Mouse (Mus musculus): Measurements from ENCODE around the gene Cacng4. TPM values are rescaled to one million over a fixed set of nuclear protein-coding genes. Genes with fewer than 3 reads are reported as not detected.

The Cacng4 gene
- polyA plus RNA-seq, 1 experiment = 0.74 TPM

DNA sequence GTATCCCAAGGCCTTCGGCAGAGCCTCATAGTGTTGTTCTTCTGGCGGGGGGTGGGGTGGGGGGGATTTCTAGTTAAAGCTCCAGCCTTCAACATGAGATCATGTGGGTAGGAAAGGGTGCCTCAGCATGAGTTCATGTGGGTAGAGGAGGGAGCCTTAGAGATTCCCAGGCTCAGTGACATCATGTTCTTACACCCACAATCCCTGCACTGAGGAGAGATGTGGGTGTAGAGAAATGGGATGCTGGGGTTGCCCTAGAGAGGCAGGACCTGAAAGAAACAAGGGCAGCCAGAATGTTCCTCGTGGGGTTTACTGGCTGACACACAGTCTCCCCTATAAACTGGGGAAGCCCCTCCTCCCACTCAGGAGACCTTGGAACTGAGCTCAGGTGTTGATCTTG, 84.0 kb downstream of the Cacng4 start:
- Histone ChIP-seq H3K79me3 (ENCODE audit: low read depth) (no peaks in the 10 kb centered on the region), H3K27me3 (ENCODE audit: control insufficient read depth, insufficient read depth, insufficient read length) (no peaks in the 10 kb centered on the region), H3ac (ENCODE audit: control insufficient read depth, insufficient read length, low read depth) (no peak overlapping the region), H3K79me2 (ENCODE audit: control insufficient read depth, insufficient read depth) (peaks cover 5% of the 10 kb centered on the region), H3K36me3 (ENCODE audit: control insufficient read depth, insufficient read depth) (no peaks in the 10 kb centered on the region), H3K4me3 (ENCODE audit: insufficient read depth, poor library complexity, severe bottlenecking) (no peak overlapping the region)
- TF ChIP-seq CEBPB (IDR thresholded peaks at IDR 0.05; ENCODE audit: low read depth) (no peak), MYOD1 (IDR thresholded peaks at IDR 0.05; ENCODE audit: control insufficient read depth, insufficient read length, low read depth) (no peak), FOSL1 (IDR thresholded peaks at IDR 0.05; ENCODE audit: insufficient read depth, low read length, poor library complexity, severe bottlenecking) (no peak), MYOG (IDR thresholded peaks at IDR 0.05; ENCODE audit: control insufficient read depth, extremely low read depth, insufficient read length) (no peak), USF1 (IDR thresholded peaks at IDR 0.05; ENCODE audit: low read depth) (no peak), CTCF (IDR thresholded peaks at IDR 0.05; ENCODE audit: control insufficient read depth, insufficient read depth, insufficient read length) (no peak), MAX (IDR thresholded peaks at IDR 0.05) (no peak)

DNA sequence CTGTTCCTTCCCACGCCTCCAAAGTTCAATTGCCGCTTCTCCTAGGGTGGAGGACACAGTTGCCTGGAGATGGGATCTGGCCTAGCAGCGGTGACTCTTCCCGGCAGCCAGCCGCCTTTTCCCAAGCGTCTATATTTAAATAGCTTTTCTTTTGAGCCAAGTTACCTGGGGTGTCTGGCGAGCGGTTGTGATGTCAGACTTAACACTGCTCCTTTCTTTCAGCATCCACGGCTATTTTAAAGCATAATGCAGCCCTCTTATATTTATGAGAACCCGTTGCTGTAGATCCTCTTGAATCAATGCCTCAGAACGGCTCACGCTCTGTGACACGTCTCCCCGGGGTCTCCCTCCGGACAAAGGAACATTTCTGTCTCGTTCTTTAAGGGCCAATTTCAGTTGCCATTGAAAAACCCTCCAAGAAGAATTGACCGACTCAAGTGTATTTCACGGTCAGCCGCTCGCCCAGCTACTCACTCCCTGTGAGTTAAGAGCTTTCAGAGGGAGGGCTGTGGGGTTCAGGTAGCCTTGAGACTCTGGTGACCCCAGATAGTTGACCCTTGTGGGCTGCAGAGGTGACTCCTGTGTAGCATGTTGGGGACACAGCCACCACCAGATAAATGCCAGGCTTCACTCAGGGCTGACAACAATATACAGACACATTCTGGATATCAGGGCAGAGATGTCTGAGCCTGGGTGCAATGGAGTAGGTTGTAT, 86.3 kb downstream of the Cacng4 start:
- Histone ChIP-seq H3K4me3 (ENCODE audit: insufficient read depth, poor library complexity, severe bottlenecking) (no peak overlapping the region), H3K79me3 (ENCODE audit: low read depth) (no peaks in the 10 kb centered on the region), H3K27me3 (ENCODE audit: control insufficient read depth, insufficient read depth, insufficient read length) (no peaks in the 10 kb centered on the region), H3K79me2 (ENCODE audit: control insufficient read depth, insufficient read depth) (peaks cover 2% of the 10 kb centered on the region), H3ac (ENCODE audit: control insufficient read depth, insufficient read length, low read depth) (no peak overlapping the region), H3K36me3 (ENCODE audit: control insufficient read depth, insufficient read depth) (no peaks in the 10 kb centered on the region)
- no peak for TF ChIP-seq USF1 (IDR thresholded peaks at IDR 0.05; ENCODE audit: low read depth)
- TF ChIP-seq MAX (IDR thresholded peaks at IDR 0.05) = no peak
- TF ChIP-seq FOSL1 (IDR thresholded peaks at IDR 0.05; ENCODE audit: insufficient read depth, low read length, poor library complexity, severe bottlenecking) = no peak
- no peak for TF ChIP-seq CTCF (IDR thresholded peaks at IDR 0.05; ENCODE audit: control insufficient read depth, insufficient read depth, insufficient read length)
- TF ChIP-seq MYOD1 (IDR thresholded peaks at IDR 0.05; ENCODE audit: control insufficient read depth, insufficient read length, low read depth) = no peak
- TF ChIP-seq MYOG (IDR thresholded peaks at IDR 0.05; ENCODE audit: control insufficient read depth, extremely low read depth, insufficient read length) = no peak
- TF ChIP-seq CEBPB (IDR thresholded peaks at IDR 0.05; ENCODE audit: low read depth) = no peak

DNA sequence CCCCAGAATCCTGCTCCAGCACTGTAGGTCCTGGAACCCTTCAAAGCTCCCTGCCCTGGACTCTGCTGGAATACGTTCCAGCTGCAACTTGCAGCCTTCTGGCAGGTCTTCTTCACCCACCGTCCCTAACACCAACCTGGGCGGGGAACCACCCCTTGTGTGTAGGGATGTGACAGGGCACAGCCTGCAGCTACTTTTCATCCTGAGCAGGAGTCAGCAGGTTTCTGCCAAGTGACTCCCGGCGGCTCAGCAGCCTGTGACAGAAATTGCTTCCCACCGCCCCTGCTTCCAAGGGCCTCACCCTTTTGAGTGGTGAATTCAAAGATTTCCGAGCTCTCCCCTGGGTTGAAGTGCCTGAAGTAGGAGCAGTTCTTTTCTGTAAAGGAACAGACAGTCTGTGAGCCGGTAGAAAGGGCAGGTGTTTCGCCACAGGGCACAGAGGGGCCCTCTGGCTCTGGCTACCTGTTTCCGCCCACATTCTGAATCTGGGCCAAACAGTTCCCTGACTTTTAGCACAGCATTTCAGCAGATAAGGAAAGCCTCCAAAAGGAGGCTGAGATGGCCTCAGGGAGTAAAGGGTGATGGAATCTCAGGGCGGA, 88.8 kb downstream of the Cacng4 start:
- Histone ChIP-seq H3K4me3 (ENCODE audit: insufficient read depth, poor library complexity, severe bottlenecking) (no peak overlapping the region), H3K79me2 (ENCODE audit: control insufficient read depth, insufficient read depth) (no peaks in the 10 kb centered on the region), H3ac (ENCODE audit: control insufficient read depth, insufficient read length, low read depth) (no peak overlapping the region), H3K36me3 (ENCODE audit: control insufficient read depth, insufficient read depth) (no peaks in the 10 kb centered on the region), H3K79me3 (ENCODE audit: low read depth) (no peaks in the 10 kb centered on the region), H3K27me3 (ENCODE audit: control insufficient read depth, insufficient read depth, insufficient read length) (no peaks in the 10 kb centered on the region)
- TF ChIP-seq MYOG (IDR thresholded peaks at IDR 0.05; ENCODE audit: control insufficient read depth, extremely low read depth, insufficient read length) = no peak
- TF ChIP-seq MAX (IDR thresholded peaks at IDR 0.05) = no peak
- TF ChIP-seq CTCF (IDR thresholded peaks at IDR 0.05; ENCODE audit: control insufficient read depth, insufficient read depth, insufficient read length) = no peak
- TF ChIP-seq CEBPB (IDR thresholded peaks at IDR 0.05; ENCODE audit: low read depth) = no peak
- no peak for TF ChIP-seq FOSL1 (IDR thresholded peaks at IDR 0.05; ENCODE audit: insufficient read depth, low read length, poor library complexity, severe bottlenecking)
- TF ChIP-seq USF1 (IDR thresholded peaks at IDR 0.05; ENCODE audit: low read depth) = no peak
- no peak for TF ChIP-seq MYOD1 (IDR thresholded peaks at IDR 0.05; ENCODE audit: control insufficient read depth, insufficient read length, low read depth)

DNA sequence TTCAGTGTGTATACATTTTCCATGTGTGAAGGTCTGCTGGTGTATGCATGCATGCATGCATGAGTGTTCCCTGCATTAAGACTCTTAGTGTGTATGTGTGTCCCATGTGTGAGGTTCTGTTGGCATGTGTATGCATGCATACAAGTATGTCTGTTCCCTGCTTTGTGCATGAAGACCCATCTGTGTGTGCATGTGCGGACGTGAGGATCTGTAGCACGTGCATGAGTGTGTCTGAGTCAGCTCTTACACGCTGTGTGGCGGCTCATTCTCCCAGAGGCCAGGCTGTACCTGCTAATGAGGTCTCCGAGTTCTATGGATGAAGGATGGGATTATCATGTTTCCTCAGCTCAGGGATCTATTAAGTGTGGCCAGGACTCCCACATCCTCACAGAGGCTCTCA, 89.3 kb downstream of the Cacng4 start:
- Histone ChIP-seq H3K79me3 (ENCODE audit: low read depth) (no peaks in the 10 kb centered on the region), H3K36me3 (ENCODE audit: control insufficient read depth, insufficient read depth) (no peaks in the 10 kb centered on the region), H3K79me2 (ENCODE audit: control insufficient read depth, insufficient read depth) (no peaks in the 10 kb centered on the region), H3K4me3 (ENCODE audit: insufficient read depth, poor library complexity, severe bottlenecking) (no peak overlapping the region), H3K27me3 (ENCODE audit: control insufficient read depth, insufficient read depth, insufficient read length) (no peaks in the 10 kb centered on the region), H3ac (ENCODE audit: control insufficient read depth, insufficient read length, low read depth) (no peak overlapping the region)
- no peak for TF ChIP-seq MAX (IDR thresholded peaks at IDR 0.05)
- TF ChIP-seq CEBPB (IDR thresholded peaks at IDR 0.05; ENCODE audit: low read depth) = no peak
- TF ChIP-seq USF1 (IDR thresholded peaks at IDR 0.05; ENCODE audit: low read depth) = no peak
- no peak for TF ChIP-seq CTCF (IDR thresholded peaks at IDR 0.05; ENCODE audit: control insufficient read depth, insufficient read depth, insufficient read length)
- no peak for TF ChIP-seq FOSL1 (IDR thresholded peaks at IDR 0.05; ENCODE audit: insufficient read depth, low read length, poor library complexity, severe bottlenecking)
- TF ChIP-seq MYOD1 (IDR thresholded peaks at IDR 0.05; ENCODE audit: control insufficient read depth, insufficient read length, low read depth) = no peak
- TF ChIP-seq MYOG (IDR thresholded peaks at IDR 0.05; ENCODE audit: control insufficient read depth, extremely low read depth, insufficient read length) = no peak

DNA sequence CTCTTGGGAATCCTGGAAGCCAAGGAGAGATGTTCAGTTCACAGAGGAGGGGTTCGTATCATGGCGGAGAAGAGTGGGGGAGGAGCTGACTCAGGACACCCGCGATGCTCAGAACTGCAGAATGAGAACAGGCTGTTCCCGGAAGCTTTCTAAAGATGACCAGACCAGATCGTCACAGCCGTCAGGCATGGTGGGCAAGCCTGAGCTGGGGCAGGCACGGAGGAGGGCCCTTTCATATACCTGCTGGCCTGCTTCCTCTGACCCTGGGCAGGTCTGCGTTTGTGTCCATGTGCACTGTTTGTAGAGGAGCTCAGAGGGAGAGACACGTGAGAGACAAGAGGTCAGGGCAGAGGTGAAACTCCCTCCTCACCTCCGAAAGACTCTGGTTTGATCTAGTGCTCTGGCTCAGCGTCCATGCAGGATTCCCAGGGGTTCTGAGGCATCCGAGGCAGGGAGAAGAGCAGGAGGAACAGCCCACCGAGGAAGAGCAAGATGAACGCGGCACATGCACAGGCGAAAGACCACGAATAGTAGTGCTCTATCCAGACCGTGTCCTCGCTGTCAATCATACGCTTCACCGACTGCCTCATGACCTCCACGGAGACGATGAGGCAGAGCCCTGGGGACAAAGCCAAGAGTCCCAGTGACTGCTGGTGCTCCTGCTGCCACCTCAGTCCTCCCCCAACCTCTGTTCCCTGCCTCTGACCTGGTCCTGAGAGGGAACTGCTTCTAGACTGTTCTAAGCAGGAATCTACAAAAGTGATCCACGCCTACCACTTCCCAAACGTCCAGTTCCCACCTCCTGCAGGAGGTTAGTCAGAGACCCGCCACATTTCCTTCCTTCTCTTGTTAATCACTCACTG, 90.9 kb downstream of the Cacng4 start:
- Histone ChIP-seq H3K36me3 (ENCODE audit: control insufficient read depth, insufficient read depth) (no peaks in the 10 kb centered on the region), H3K79me3 (ENCODE audit: low read depth) (no peaks in the 10 kb centered on the region), H3K79me2 (ENCODE audit: control insufficient read depth, insufficient read depth) (no peaks in the 10 kb centered on the region), H3K4me3 (ENCODE audit: insufficient read depth, poor library complexity, severe bottlenecking) (no peak overlapping the region), H3ac (ENCODE audit: control insufficient read depth, insufficient read length, low read depth) (no peak overlapping the region), H3K27me3 (ENCODE audit: control insufficient read depth, insufficient read depth, insufficient read length) (no peaks in the 10 kb centered on the region)
- TF ChIP-seq USF1 (IDR thresholded peaks at IDR 0.05; ENCODE audit: low read depth) (no peak), MAX (IDR thresholded peaks at IDR 0.05) (no peak)

Data from C2C12 (cell line).